ENCODE assay signal across 8 mouse cellular contexts in the genomic region with DNA sequence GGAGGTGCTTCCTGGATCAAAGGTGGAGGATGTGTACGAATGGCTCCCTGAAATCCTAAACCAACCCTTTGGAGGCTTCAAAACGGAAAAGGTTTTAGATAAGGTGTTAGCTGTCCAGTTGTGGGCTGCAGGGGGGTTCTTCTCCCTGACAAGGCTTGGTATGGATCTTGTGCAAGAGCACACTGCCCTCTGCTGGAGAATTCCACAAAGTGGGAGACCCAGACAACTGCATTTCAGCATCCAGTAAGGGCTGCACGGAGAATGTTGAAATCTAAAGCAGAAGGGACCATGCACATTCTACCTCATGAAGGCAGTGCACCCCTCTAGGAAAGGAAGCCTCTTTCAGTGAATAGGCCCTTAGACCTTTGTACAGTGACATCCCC.
DNase-seq lines count a peak whose midpoint lies in the region; ATAC-seq and TF ChIP-seq lines count a peak whose summit lies in the region.

No protein-coding gene starts in this region.

- peak; percentile 25 to 67 for DNase-seq in heart, adult 18-20 months
- no peak for DNase-seq in heart, embryonic 10.5 days (ENCODE audit: low spot score)
- DNase-seq in c-Kit-negative CD71-positive TER-119-positive erythroid progenitor cells, embryonic 14.5 days (ENCODE audit: low read depth, low spot score) = peak; percentile 28
- peak; percentile 39 to 58 for DNase-seq in left cerebral cortex, adult 2 months (ENCODE audit: extremely low spot score in 1 of 2, low spot score in 2 of 2)
- DNase-seq in right cerebral cortex, postnatal 4 days = peak; percentile 68

- intact Hi-C loops in left cerebral cortex, adult 2 months (cut with DNase I) = loop anchor here (2.0 kb wide), 3 partner anchors 51 to 381 kb away; no protein-coding TSS in a partner anchor

- H3K4me3 ChIP-seq in heart, embryonic 10.5 days = no peak overlapping the region
- H3K4me3 ChIP-seq in hindbrain, embryonic 16.5 days (ENCODE audit: low read length) = no peak overlapping the region
- no peak overlapping the region for H3K4me3 ChIP-seq in left cerebral cortex, adult 2 months

- H3K27me3 ChIP-seq in heart, embryonic 10.5 days (ENCODE audit: insufficient read depth, poor library complexity, severe bottlenecking) = no peaks in the 10 kb centered on the region
- H3K27me3 ChIP-seq in hindbrain, embryonic 16.5 days (replicated peaks; ENCODE audit: control insufficient read depth, insufficient read depth, low read length) = no peaks in the 10 kb centered on the region

- peak; percentile 64; the same call in 1 of the 2 replicates for ATAC-seq in erythroid progenitor cell, adult 5-6 weeks (replicated peaks; ENCODE audit: low FRiP score, poor library complexity, severe bottlenecking)
- ATAC-seq in hindbrain, embryonic 16.5 days = peak; percentile 79
- ATAC-seq in megakaryocyte progenitor cell, adult 5-6 weeks (replicated peaks; ENCODE audit: poor library complexity) = peak; percentile 93

- H3K27ac ChIP-seq in heart, embryonic 10.5 days = no peak overlapping the region
- no peak overlapping the region for H3K27ac ChIP-seq in hindbrain, embryonic 16.5 days (ENCODE audit: low read depth, low read length)
- no peak overlapping the region for H3K27ac ChIP-seq in left cerebral cortex, adult 2 months

- H3K9ac ChIP-seq in hindbrain, embryonic 16.5 days (ENCODE audit: low read depth, low read length) = no peak overlapping the region

- WGBS in heart, embryonic 10.5 days = 4% methylated on average over 3 of the region's 3 CpGs
- 25% methylated on average over 3 of the region's 3 CpGs for WGBS in hindbrain, embryonic 16.5 days

- no peak overlapping the region for H3K4me2 ChIP-seq in hindbrain, embryonic 16.5 days (ENCODE audit: low read length)

- peaks cover 6% of the 10 kb centered on the region; the same call in 1 of the 2 replicates for H3K4me1 ChIP-seq in heart, embryonic 10.5 days
- no peaks in the 10 kb centered on the region; the same call in 1 of the 2 replicates for H3K4me1 ChIP-seq in hindbrain, embryonic 16.5 days (ENCODE audit: control insufficient read depth, insufficient read depth, low read depth, low read length)

- peak; percentile 87 for TF ChIP-seq CTCF in left cerebral cortex, adult 2 months (IDR thresholded peaks at IDR 0.05)

- H3K36me3 ChIP-seq in heart, embryonic 10.5 days = no peaks in the 10 kb centered on the region
- H3K36me3 ChIP-seq in hindbrain, embryonic 16.5 days (ENCODE audit: control insufficient read depth, insufficient read depth, low read length) = no peaks in the 10 kb centered on the region

- no peaks in the 10 kb centered on the region for H3K9me3 ChIP-seq in heart, embryonic 10.5 days
- no peaks in the 10 kb centered on the region for H3K9me3 ChIP-seq in hindbrain, embryonic 16.5 days (ENCODE audit: control insufficient read depth, low read length)
